Mouse (Mus musculus) induced T-regulatory cell, adult 2 months (primary cell): Measurements from ENCODE around the gene Selenoo.

Source experiments
- DNase-seq: peaks from one replicate; pipeline ENCODE4 v3.0.0-alpha.2; 2012; ENCODE audit warnings: low read depth

Gene Selenoo

GRCm38 (mm10) chr15:89075478-89076147 lies 13.3 kb upstream of the Selenoo start:
- peak; percentile 87 for DNase-seq

DNA sequence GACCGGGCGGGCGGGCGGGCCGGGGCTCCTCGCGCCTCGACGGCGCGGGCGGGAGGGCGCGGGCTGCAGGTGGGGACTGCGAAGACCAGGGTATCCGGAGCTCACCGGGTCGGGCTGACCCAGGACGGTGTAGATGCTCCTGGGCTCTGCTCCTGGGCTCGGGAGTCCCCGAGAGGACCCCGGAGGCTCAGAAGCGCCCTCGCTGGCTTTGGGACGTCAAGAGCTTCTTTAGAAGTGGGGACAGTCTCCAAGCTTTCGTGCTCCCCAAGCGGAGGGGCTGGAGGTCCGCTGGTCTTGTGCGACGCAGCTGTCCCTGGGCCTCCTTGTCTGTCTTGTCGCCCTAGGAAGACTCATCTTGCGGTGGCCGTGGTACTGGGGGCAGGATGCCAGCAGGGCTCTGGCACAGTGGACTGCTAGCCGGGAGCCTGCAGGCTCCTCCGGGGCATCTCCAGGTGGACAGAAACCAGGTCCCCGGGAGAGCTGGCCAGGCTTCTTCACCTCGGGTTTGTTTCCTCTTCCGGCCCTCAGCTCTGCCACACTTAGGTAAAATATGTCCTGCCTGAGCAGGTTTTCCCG lies 12.6 kb upstream of the Selenoo start:
- DNase-seq, result peak; percentile 60

- DNase-seq, result peak; percentile 93
These were observed 10.6 kb upstream of the Selenoo start for GRCm38 (mm10) chr15:89078208-89078836.

DNA sequence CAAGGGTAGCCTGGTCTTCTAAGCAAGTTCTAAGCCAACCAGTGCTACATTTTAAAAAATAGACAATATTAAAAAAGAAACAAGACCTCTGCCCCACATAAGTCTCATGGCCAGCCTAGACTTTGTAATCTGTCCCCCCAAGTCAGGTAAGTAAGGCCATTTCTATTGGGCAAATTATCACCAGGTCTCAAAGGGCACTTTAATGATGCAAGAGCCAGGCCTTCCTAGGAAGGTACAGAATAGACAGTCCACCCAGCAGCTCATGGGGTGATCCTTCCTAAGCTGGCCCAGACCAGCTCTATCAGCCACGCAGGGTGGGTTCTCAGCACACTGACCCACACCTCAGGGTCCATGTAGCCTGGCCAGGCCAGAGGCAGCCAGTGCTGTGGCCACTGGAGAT lies 5.0 kb upstream of the Selenoo start:
- no peak for DNase-seq

GRCm38 (mm10) chr15:89084826-89085225 lies 4.1 kb upstream of the Selenoo start:
- DNase-seq, result no peak

DNA sequence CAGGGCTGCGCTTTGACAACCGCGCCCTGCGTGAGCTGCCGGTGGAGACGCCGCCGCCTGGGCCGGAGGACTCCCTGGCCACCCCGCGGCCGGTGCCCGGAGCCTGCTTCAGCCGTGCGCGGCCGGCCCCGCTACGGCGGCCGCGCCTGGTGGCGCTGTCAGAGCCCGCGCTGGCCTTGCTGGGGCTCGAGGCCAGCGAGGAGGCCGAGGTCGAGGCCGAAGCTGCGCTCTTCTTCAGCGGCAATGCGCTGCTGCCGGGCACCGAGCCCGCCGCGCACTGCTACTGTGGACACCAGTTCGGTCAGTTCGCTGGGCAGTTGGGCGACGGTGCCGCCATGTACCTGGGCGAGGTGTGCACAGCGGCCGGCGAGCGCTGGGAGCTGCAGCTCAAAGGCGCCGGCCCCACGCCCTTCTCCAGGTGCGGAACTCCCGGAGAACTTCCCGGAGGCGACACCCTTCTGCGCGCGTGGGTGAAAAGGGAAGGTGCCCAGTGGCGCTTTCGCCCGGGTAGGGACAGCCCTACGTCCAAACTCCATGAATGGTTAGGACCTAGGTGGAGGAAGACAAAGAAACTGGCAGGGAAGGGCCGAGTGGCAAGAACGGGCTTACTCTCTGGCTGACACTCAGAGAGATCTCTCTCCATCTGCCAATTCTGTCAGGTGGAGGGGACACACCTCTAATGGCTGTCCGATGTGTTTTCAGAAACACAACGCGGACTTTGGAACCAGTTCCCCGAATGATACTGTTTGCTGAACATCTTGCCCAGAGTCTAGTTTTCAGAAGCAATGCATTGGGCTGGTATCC lies 566 bp downstream of the Selenoo start:
- peak; percentile 44 for DNase-seq

DNA sequence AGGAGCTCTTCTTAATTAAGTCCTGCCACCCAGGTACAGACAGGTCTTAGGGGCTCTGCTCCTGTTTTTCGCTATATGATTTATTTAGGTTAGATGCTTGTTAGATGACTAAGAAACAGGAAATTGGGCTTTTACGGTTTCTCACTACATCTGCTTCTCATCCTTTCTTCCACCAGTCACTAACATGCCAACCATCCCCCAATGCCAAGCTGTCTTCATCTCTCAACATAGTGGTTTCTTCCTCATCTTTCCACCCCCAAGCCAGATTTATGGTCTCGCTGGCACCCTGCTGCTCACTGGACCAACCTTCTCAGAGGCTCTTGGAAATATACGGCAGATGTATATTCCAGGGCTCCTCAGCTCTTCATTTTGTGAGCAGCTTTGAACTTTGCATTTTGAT lies 1.8 kb downstream of the Selenoo start:
- peak; percentile 40 for DNase-seq

DNA sequence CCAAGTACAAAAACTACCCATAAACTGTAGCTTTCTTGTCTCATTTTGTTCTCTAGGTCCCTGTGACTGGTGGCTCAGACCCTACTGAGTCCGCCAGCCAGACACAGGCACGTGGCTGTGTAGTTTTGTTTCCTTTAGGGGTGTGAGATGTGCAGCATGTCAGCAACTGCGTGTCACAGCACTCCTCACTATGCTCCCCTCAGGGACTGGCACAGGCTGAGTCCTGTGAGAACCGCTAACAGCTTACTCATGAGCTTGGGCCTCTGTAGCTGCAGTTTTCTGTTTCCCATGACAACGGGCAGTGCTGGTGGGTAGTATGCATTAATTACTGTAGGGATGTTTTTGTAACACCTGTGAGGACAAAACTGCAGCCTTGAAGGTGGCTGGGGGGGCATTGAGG lies 3.3 kb downstream of the Selenoo start:
- DNase-seq, result no peak

DNA sequence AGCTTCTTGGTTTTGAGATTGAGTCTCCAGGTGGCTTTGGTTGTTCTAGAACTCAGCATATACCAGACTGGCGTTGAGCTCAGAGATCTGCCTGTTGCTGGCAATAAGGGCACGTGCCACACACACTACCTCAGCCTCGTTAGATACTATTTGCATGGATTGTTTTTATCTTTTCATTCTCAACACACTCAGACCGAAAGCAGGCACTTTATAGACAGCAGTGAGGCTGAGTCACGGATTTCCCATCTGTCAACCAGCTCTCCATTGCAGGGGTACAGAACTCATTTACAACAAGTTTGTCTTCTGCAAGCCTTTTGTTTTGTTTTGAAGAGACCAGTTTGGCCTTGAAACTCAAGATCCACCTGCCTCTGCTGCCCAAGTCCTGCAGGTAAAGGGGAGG lies 8.6 kb downstream of the Selenoo start:
- no peak for DNase-seq

DNA sequence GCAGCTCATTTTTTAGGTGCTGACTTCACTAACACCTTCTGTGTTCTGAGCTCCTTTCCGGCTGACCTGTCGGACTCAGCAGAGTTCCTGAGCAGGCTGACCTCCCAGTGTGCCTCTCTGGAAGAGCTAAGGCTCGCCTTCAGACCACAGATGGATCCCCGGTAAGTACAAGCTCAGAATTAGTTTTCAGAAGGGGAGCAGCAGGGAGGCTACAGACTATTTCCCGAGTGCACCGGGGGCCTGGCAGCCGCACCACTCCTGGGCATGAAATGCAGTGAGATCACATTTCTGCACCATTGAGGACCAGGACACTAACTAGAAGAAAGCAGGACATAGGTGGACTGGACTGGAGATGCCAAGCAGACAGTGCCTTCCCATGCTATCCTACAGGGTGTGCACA lies 9.7 kb downstream of the Selenoo start:
- DNase-seq, result no peak

- no peak for DNase-seq
These were observed 11.9 kb downstream of the Selenoo start for GRCm38 (mm10) chr15:89100823-89101222.

DNA sequence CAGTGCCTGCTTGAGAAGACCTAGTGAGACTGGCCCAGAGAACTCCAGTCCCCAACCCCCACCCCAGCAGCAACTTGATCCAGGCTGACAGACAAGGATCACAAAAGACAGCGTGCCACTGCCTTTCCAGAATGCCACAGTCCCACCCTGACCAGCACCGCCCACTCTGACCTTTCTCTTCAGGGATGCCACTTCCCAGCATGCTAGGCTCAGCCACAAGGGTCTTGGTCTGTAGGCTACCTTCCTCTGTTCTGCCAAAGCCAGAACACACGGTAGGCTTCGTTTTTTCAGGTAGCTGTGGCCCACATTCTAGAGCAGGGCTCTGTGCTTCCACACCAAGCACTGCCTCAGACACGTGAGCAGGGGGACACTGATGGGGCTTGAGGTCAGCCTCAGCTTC lies 13.8 kb downstream of the Selenoo start:
- DNase-seq, result no peak

DNA sequence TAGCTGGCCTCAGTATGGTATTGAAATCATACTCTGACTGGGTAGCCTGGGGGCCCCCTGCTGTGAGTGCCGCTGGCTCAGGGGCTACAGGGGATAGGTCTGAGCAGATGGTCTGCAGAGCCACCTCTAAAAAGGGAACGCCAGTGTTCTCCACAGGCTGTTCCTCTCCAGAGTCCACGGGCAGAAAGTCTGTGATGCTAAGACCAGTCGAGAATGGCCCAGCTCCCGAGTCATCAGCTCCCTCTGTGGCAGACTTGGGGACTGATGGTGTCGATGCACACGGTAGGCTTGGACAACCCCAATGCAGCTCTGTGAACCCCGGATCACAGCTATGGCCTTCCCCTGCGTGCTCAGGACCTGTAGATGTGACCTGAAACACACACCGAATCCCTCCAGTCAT lies 15.0 kb downstream of the Selenoo start:
- DNase-seq, result no peak

DNA sequence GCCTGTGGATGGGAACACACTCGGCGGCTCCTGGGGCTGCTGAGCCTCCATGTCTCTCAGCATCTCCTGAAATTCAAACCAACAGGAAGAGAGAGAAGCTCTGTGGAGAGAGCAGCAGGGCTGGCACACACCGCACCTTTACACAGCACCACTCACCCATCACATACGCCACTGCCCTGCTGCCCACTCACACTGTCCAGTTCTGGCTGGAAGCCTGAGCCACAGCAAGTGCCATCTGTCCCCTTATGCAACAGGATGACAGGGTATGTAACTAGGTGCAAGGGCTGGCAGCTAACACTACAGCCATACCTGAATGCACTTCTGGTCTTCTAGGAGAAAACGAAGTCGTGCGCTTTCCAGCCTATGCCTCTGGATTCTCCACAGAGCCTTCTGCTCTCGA lies 15.5 kb downstream of the Selenoo start:
- DNase-seq, result no peak

DNA sequence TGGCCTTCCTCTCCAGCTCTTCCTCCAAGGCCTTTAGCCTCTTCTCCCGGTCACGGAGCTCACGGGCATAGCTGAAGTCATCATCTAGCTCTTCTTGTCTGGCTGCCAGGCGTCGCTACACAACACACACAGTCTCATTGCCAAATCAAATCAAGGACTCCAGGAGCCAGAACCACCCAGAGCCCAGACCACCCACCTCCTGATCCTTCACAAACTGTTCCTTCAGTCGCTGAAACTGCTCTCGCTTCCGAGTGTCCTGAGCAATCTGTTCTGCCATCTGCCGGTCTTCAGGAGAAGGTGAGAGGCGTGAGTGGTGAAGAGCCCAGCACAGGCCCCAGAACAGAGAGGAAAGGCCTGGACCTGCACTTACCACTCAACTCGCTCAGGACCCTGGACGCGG lies 17.2 kb downstream of the Selenoo start:
- no peak for DNase-seq

DNA sequence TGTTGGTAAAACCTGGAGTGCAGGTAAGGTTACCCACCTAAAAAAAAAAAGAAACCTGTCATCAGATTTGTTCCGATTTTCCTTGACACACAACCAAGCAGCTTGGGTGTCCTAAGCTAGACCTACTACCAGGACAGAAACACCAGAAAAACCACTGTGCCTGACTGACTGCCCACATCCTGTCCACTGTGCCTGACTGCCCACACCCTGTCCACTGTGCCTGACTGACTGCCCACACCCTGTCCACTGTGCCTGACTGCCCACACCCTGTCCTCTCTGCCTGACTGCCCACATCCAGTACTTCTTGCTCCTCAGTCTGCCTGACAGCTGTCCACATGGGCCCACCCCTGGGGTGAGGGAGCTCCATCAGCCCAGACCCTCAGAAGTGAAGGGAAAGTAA lies 18.1 kb downstream of the Selenoo start:
- no peak for DNase-seq

DNA sequence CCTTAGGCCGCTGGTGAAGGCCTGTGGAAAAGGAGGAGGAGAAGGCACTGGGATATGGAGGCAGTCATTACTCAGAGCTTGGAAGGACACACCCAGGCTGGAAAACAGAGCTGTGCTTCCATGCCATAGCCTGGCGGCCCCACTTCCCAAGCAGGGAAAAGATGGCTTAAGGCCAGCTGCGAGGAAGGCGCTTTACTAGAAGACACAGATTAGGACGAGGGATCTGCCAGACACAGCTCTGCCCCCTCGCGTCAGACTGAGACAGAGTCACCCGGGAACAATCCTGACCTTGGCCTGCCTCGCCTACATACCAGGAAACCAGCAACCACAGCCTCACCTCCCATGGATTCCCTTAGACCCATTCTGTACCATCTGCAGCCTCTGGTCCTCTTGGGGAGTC lies 21.3 kb downstream of the Selenoo start:
- no peak for DNase-seq

GRCm38 (mm10) chr15:89118007-89118406 lies 29.1 kb downstream of the Selenoo start:
- DNase-seq, result peak; percentile 70

DNA sequence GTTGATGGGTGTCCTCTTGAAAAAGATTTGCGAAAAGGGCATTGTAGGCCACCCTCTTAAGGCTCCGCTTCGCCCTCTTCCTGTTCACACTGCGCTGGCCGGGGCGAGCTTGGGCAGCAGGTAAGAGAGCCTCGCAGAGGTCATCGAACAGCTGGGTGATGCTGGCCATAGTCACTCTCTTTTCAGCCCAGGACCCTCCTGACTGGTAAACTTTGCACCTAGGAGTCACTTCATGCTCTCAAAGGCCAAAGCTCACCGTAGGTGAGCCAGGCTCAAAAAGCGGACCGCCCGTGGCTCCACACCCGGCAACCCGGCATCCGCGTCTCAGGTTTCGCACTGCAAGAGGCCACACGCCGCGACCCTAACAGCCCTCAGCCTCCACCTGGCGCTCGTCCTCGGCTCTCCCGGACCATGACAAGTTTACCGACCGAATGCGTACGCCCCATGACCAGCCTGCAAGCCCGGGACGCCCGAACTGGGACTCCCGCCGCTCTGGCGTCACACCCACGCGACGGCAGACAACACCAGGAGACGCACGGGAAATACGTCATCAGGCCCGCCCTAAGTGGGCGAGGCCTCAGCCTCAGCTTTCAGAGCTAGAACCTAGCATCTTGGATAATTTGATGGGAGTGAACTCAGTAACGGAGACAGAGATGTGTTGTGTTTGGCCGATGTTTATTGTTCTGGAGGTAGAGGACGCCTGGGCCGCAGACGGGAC lies 33.9 kb downstream of the Selenoo start, which contains the start of gene Tubgcp6:
Gene Tubgcp6, minus strand, starts transcription at position 464 of the 718 bp plus-strand sequence.
- peak; percentile 97 for DNase-seq

DNA sequence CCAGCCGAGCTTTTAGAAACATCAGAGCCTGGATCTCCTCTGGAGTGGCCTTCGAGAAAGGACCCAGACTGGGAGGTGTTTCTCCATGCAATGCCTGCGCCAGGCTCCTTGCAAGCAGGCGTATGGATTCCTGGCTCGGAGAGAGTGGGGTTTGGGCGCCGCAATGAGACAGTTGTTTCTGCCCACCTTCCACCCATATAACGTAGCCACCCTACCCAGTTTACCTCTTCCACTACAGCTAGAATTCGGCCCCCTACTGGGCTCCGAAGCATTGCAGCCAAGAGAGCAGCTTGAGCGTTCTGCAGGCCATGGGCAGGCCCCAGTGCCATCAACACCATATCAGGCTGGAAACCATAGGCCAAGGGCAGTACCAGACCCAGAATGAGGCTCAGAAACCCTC lies 34.7 kb downstream of the Selenoo start:
- DNase-seq, result no peak

- no peak for DNase-seq
These were observed 35.4 kb downstream of the Selenoo start for GRCm38 (mm10) chr15:89124312-89124711.

DNA sequence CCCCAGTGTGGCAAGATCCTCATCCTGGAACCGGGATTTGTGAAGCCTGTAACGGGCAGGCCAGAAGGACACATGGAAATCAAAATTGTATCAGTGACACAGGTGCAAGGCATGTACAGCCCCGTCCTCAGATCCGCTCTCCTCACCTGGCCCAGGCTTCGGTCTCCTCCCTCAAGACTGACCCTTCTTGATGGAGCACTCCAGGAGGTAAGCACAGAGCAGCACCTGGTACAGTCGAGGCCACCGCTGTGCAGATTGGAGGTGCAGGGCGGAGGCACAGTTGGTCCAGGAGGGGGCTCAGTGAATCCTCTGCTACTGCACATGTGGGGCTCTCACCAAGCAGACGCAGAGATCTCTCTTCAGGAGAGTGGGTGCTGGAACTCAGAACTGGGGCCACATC lies 36.5 kb downstream of the Selenoo start:
- DNase-seq, result no peak
